Mouse (Mus musculus) layer of hippocampus, adult 18-20 months (tissue): Measurements from ENCODE around the gene Rnf141. TPM values are rescaled to one million over a fixed set of nuclear protein-coding genes. Genes with fewer than 3 reads are reported as not detected.

Source experiments
- DNase-seq, 2 experiments: peaks; one replicate each; pipeline ENCODE4 v3.0.0; 2022; ENCODE audit warnings: low spot score in 2 of 2
- long read RNA-seq: library from polyadenylated mRNA; stranded (forward); transcript quantifications from one replicate; pipeline ENCODE4 v2.0.0, GENCODE M21; 2021
- total RNA-seq, 2 experiments: library from RNA; stranded (reverse); gene quantifications; 2 replicates each; pipeline ENCODE4 v1.2.3; 2021

The Rnf141 gene
- total RNA-seq, result 10 to 100 TPM; 79.8 to 82.2 TPM
- long read RNA-seq, full-length matches to known transcripts, result 43 of 67 reads
- long read RNA-seq, partial matches to known transcripts, result 1 of 67 reads
- long read RNA-seq, other reads (novel, unspliced or antisense), result 23 of 67 reads

- peak; percentile 90 to 97 for DNase-seq
These were observed at the start of gene Rnf141 for GRCm38 (mm10) chr7:110843916-110844874. Rnf141 (minus strand) TSS chr7:110844457.

- peak in 1 of 2 experiments; percentile 46 for DNase-seq
These were observed 47.3 kb upstream of the Rnf141 start for GRCm38 (mm10) chr7:110891501-110891986.

- DNase-seq, result no peak
These were observed 37.6 kb upstream of the Rnf141 start for GRCm38 (mm10) chr7:110881746-110882333.

GRCm38 (mm10) chr7:110878028-110878427 lies 33.8 kb upstream of the Rnf141 start:
- no peak for DNase-seq

- DNase-seq, result no peak
These were observed 32.7 kb upstream of the Rnf141 start for GRCm38 (mm10) chr7:110876965-110877364.

GRCm38 (mm10) chr7:110868807-110869206 lies 24.6 kb upstream of the Rnf141 start:
- DNase-seq, result no peak

- no peak for DNase-seq
These were observed 22.9 kb upstream of the Rnf141 start for GRCm38 (mm10) chr7:110867116-110867515.

GRCm38 (mm10) chr7:110866021-110866420 lies 21.8 kb upstream of the Rnf141 start:
- no peak for DNase-seq

GRCm38 (mm10) chr7:110865570-110865969 lies 21.3 kb upstream of the Rnf141 start:
- no peak for DNase-seq

GRCm38 (mm10) chr7:110865038-110865437 lies 20.8 kb upstream of the Rnf141 start:
- DNase-seq, result no peak

GRCm38 (mm10) chr7:110862751-110863289 lies 18.6 kb upstream of the Rnf141 start, which contains the start of gene Lyve1:
Lyve1 (minus strand) TSS chr7:110863239.
- no peak for DNase-seq

- DNase-seq, result no peak
These were observed 15.9 kb upstream of the Rnf141 start for GRCm38 (mm10) chr7:110860129-110860528.

- DNase-seq, result no peak
These were observed 11.3 kb upstream of the Rnf141 start for GRCm38 (mm10) chr7:110855604-110856003.

GRCm38 (mm10) chr7:110854927-110855546 lies 10.8 kb upstream of the Rnf141 start:
- DNase-seq, result peak in 1 of 2 experiments; percentile 52

GRCm38 (mm10) chr7:110854519-110854918 lies 10.3 kb upstream of the Rnf141 start:
- DNase-seq, result peak; percentile 11 to 72

- DNase-seq, result no peak
These were observed 9.4 kb upstream of the Rnf141 start for GRCm38 (mm10) chr7:110853611-110854010.

GRCm38 (mm10) chr7:110851541-110852203 lies 7.4 kb upstream of the Rnf141 start:
- DNase-seq, result no peak

GRCm38 (mm10) chr7:110848371-110848770 lies 4.1 kb upstream of the Rnf141 start:
- no peak for DNase-seq

- DNase-seq, result no peak
These were observed 3.1 kb upstream of the Rnf141 start for GRCm38 (mm10) chr7:110847321-110847720.

GRCm38 (mm10) chr7:110840332-110840731 lies 3.9 kb downstream of the Rnf141 start:
- no peak for DNase-seq
